Mouse (Mus musculus): ENCODE results near the gene Dusp28. TPM values are rescaled to one million over a fixed set of nuclear protein-coding genes. Genes with fewer than 3 reads are reported as not detected.

Gene Dusp28
- polyA plus RNA-seq, 1 experiment: 12.7 TPM

- WGBS: 85% methylated on average over 7 of the region's 7 CpGs
- no peak overlapping the region for H3K27ac ChIP-seq (ENCODE audit: insufficient read depth, low read length)
- no peak overlapping the region for H3K4me3 ChIP-seq (ENCODE audit: extremely low read depth, insufficient read depth, insufficient read length)
- no peaks in the 10 kb centered on the region for H3K36me3 ChIP-seq (ENCODE audit: control insufficient read depth, insufficient read depth, low read length)
- DNase-seq (ENCODE audit: low read depth in 1 of 2, low spot score in 2 of 2): no peak
- H3K4me1 ChIP-seq (ENCODE audit: control insufficient read depth, insufficient read depth, insufficient read length): no peaks in the 10 kb centered on the region
- no peak for TF ChIP-seq POLR2A (IDR thresholded peaks at IDR 0.05; ENCODE audit: low read depth, low read length)
- TF ChIP-seq CTCF (IDR thresholded peaks at IDR 0.05; ENCODE audit: extremely low read depth, insufficient read depth, insufficient read length, insufficient replicate concordance): no peak
- H3K27me3 ChIP-seq (ENCODE audit: control insufficient read depth, insufficient read depth, low read length): no peaks in the 10 kb centered on the region
These were observed 17.7 kb upstream of the Dusp28 start for GRCm38 (mm10) chr1:92888901-92889655.

- H3K36me3 ChIP-seq (ENCODE audit: control insufficient read depth, insufficient read depth, low read length): no peaks in the 10 kb centered on the region
- DNase-seq (ENCODE audit: low read depth in 1 of 2, low spot score in 2 of 2): no peak
- no peaks in the 10 kb centered on the region for H3K4me1 ChIP-seq (ENCODE audit: control insufficient read depth, insufficient read depth, insufficient read length)
- TF ChIP-seq CTCF (IDR thresholded peaks at IDR 0.05; ENCODE audit: extremely low read depth, insufficient read depth, insufficient read length, insufficient replicate concordance) (no peak), POLR2A (IDR thresholded peaks at IDR 0.05; ENCODE audit: low read depth, low read length) (no peak)
- no peaks in the 10 kb centered on the region for H3K27me3 ChIP-seq (ENCODE audit: control insufficient read depth, insufficient read depth, low read length)
- no peak overlapping the region for H3K4me3 ChIP-seq (ENCODE audit: extremely low read depth, insufficient read depth, insufficient read length)
- no peak overlapping the region for H3K27ac ChIP-seq (ENCODE audit: insufficient read depth, low read length)
- WGBS: 75% methylated on average over 3 of the region's 3 CpGs
These were observed 14.0 kb upstream of the Dusp28 start for GRCm38 (mm10) chr1:92892791-92893190.

GRCm38 (mm10) chr1:92893896-92894295 lies 12.9 kb upstream of the Dusp28 start:
- WGBS: 65% methylated on average over 3 of the region's 3 CpGs
- Histone ChIP-seq H3K27ac (ENCODE audit: insufficient read depth, low read length) (no peak overlapping the region), H3K4me1 (ENCODE audit: control insufficient read depth, insufficient read depth, insufficient read length) (no peaks in the 10 kb centered on the region), H3K27me3 (ENCODE audit: control insufficient read depth, insufficient read depth, low read length) (no peaks in the 10 kb centered on the region), H3K36me3 (ENCODE audit: control insufficient read depth, insufficient read depth, low read length) (no peaks in the 10 kb centered on the region), H3K4me3 (ENCODE audit: extremely low read depth, insufficient read depth, insufficient read length) (no peak overlapping the region)
- DNase-seq (ENCODE audit: low read depth in 1 of 2, low spot score in 2 of 2): no peak
- TF ChIP-seq POLR2A (IDR thresholded peaks at IDR 0.05; ENCODE audit: low read depth, low read length): no peak
- TF ChIP-seq CTCF (IDR thresholded peaks at IDR 0.05; ENCODE audit: extremely low read depth, insufficient read depth, insufficient read length, insufficient replicate concordance): no peak

- TF ChIP-seq CTCF (IDR thresholded peaks at IDR 0.05; ENCODE audit: extremely low read depth, insufficient read depth, insufficient read length, insufficient replicate concordance) (peak; percentile 91), POLR2A (IDR thresholded peaks at IDR 0.05; ENCODE audit: low read depth, low read length) (no peak)
- DNase-seq (ENCODE audit: low read depth in 1 of 2, low spot score in 2 of 2): peak in 1 of 2 experiments; percentile 62
- Histone ChIP-seq H3K27ac (ENCODE audit: insufficient read depth, low read length) (no peak overlapping the region), H3K4me1 (ENCODE audit: control insufficient read depth, insufficient read depth, insufficient read length) (no peaks in the 10 kb centered on the region), H3K27me3 (ENCODE audit: control insufficient read depth, insufficient read depth, low read length) (no peaks in the 10 kb centered on the region), H3K4me3 (ENCODE audit: extremely low read depth, insufficient read depth, insufficient read length) (no peak overlapping the region), H3K36me3 (ENCODE audit: control insufficient read depth, insufficient read depth, low read length) (no peaks in the 10 kb centered on the region)
- WGBS: 29% methylated on average over 3 of the region's 3 CpGs
These were observed 11.7 kb upstream of the Dusp28 start for GRCm38 (mm10) chr1:92895089-92895488.

GRCm38 (mm10) chr1:92902786-92903185 lies 4.0 kb upstream of the Dusp28 start, which contains the start of gene Ankmy1:
Gene Ankmy1 (minus strand): TSS chr1:92902906.
- DNase-seq (ENCODE audit: low read depth in 1 of 2, low spot score in 2 of 2): no peak
- Histone ChIP-seq H3K36me3 (ENCODE audit: control insufficient read depth, insufficient read depth, low read length) (no peaks in the 10 kb centered on the region), H3K4me1 (ENCODE audit: control insufficient read depth, insufficient read depth, insufficient read length) (peaks cover 3% of the 10 kb centered on the region; the same call in 1 of the 2 replicates), H3K27ac (ENCODE audit: insufficient read depth, low read length) (no peak within 1 kb of the TSS), H3K4me3 (ENCODE audit: extremely low read depth, insufficient read depth, insufficient read length) (no peak within 1 kb of the TSS), H3K27me3 (ENCODE audit: control insufficient read depth, insufficient read depth, low read length) (no peaks in the 10 kb centered on the region)
- TF ChIP-seq POLR2A (IDR thresholded peaks at IDR 0.05; ENCODE audit: low read depth, low read length) (no peak), CTCF (IDR thresholded peaks at IDR 0.05; ENCODE audit: extremely low read depth, insufficient read depth, insufficient read length, insufficient replicate concordance) (no peak)
- 18% methylated on average over 15 of the region's 15 CpGs for WGBS

GRCm38 (mm10) chr1:92903627-92904026 lies 3.2 kb upstream of the Dusp28 start:
- no peaks in the 10 kb centered on the region for H3K36me3 ChIP-seq (ENCODE audit: control insufficient read depth, insufficient read depth, low read length)
- peaks cover 6% of the 10 kb centered on the region; the same call in 1 of the 2 replicates for H3K4me1 ChIP-seq (ENCODE audit: control insufficient read depth, insufficient read depth, insufficient read length)
- DNase-seq (ENCODE audit: low read depth in 1 of 2, low spot score in 2 of 2): no peak
- 82% methylated on average over 4 of the region's 4 CpGs for WGBS
- no peak overlapping the region for H3K4me3 ChIP-seq (ENCODE audit: extremely low read depth, insufficient read depth, insufficient read length)
- H3K27ac ChIP-seq (ENCODE audit: insufficient read depth, low read length): no peak overlapping the region
- TF ChIP-seq CTCF (IDR thresholded peaks at IDR 0.05; ENCODE audit: extremely low read depth, insufficient read depth, insufficient read length, insufficient replicate concordance) (no peak), POLR2A (IDR thresholded peaks at IDR 0.05; ENCODE audit: low read depth, low read length) (no peak)
- no peaks in the 10 kb centered on the region for H3K27me3 ChIP-seq (ENCODE audit: control insufficient read depth, insufficient read depth, low read length)

- no peak for DNase-seq (ENCODE audit: low read depth in 1 of 2, low spot score in 2 of 2)
- no peaks in the 10 kb centered on the region for H3K36me3 ChIP-seq (ENCODE audit: control insufficient read depth, insufficient read depth, low read length)
- peaks cover 13% of the 10 kb centered on the region; the same call in 1 of the 2 replicates for H3K4me1 ChIP-seq (ENCODE audit: control insufficient read depth, insufficient read depth, insufficient read length)
- no peak overlapping the region for H3K4me3 ChIP-seq (ENCODE audit: extremely low read depth, insufficient read depth, insufficient read length)
- TF ChIP-seq CTCF (IDR thresholded peaks at IDR 0.05; ENCODE audit: extremely low read depth, insufficient read depth, insufficient read length, insufficient replicate concordance) (no peak), POLR2A (IDR thresholded peaks at IDR 0.05; ENCODE audit: low read depth, low read length) (no peak)
- no peaks in the 10 kb centered on the region for H3K27me3 ChIP-seq (ENCODE audit: control insufficient read depth, insufficient read depth, low read length)
- no peak overlapping the region for H3K27ac ChIP-seq (ENCODE audit: insufficient read depth, low read length)
- 88% methylated on average over 2 of the region's 2 CpGs for WGBS
These were observed 974 bp upstream of the Dusp28 start for GRCm38 (mm10) chr1:92905703-92906310.
